Mouse (Mus musculus) erythroblast, embryonic 14.5 days (primary cell): ENCODE results near the gene Sidt1.

Experiments used
- GATA1 ChIP-seq: IDR thresholded peaks from 2 replicates; pipeline ENCODE4 v1.6.1; 2012; ENCODE audit warnings: low read length, inconsistent platforms, mixed read lengths
- TAL1 ChIP-seq: IDR thresholded peaks from 3 replicates; pipeline ENCODE4 v1.6.1; 2012; ENCODE audit warnings: low read length, inconsistent platforms, mixed read lengths

- no peak for TF ChIP-seq GATA1
- no peak for TF ChIP-seq TAL1
These were observed 42.5 kb upstream of the Sidt1 start for GRCm38 (mm10) chr16:44375459-44375858.
